Mouse (Mus musculus): ENCODE data around the gene Rnps1.

DNA sequence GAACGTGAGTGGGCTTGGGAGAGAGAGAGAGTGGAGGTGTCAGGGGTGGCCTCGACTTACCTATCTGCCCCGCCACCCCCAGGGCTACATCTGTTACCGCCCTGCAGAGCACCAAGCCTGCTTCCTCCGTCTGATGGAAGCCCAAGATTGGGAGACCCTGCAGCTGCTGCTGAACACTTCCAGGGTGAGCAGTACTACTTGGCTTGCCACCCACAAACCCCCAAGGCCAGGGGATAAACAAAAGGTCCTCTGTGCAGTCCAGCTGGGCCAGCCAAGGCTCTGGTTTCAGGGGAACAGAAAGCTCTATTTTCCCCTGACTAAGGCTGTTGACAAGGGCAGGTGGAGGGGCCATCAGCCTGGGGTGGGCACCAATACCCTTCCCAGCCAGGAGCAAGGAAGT lies 60.2 kb downstream of the Rnps1 start:
- TF ChIP-seq CTCF (IDR thresholded peaks at IDR 0.05; ENCODE audit: control insufficient read depth, insufficient read depth, low read length) (no peak), POLR2A (IDR thresholded peaks at IDR 0.05; ENCODE audit: borderline replicate concordance, control insufficient read depth, low read depth, low read length) (no peak)

All from bone marrow, adult 2 months (tissue).